Mouse (Mus musculus) cortical plate, adult 2 months (tissue): ENCODE data around the gene Tomm40. TPM values are rescaled to one million over a fixed set of nuclear protein-coding genes. Genes with fewer than 3 reads are reported as not detected.
"Not testable (repeated sequence)": the region's sequence is repeated elsewhere in the genome, so short reads cannot be mapped to it uniquely, and the experiment has no call there.

Source experiments
- H3K27ac ChIP-seq: fragments of 200-500 bp; 2 replicates; pipeline ENCODE4 v1.5.1; 2012; ENCODE audit warnings: low read length, control low read depth, inconsistent platforms; ENCODE audit not compliant: insufficient read depth
- H3K4me1 ChIP-seq: fragments of 200-500 bp; 2 replicates; pipeline ENCODE4 v1.6.1; 2011; ENCODE audit warnings: low read length; ENCODE audit not compliant: control insufficient read depth, insufficient read depth
- H3K4me3 ChIP-seq: fragments of 200-500 bp; 2 replicates; pipeline ENCODE4 v1.5.1; 2011; ENCODE audit warnings: mild to moderate bottlenecking, low read length, control low read depth; ENCODE audit not compliant: insufficient read depth
- CTCF ChIP-seq: fragments of 200-500 bp; IDR thresholded peaks from 2 replicates; pipeline ENCODE4 v1.5.1; 2011; ENCODE audit warnings: mild to moderate bottlenecking, control low read depth, low read length; ENCODE audit not compliant: insufficient read depth; ENCODE audit errors: extremely low read depth
- POLR2A ChIP-seq: fragments of 200-500 bp; IDR thresholded peaks from 2 replicates; pipeline ENCODE4 v1.6.1; 2011; ENCODE audit warnings: mild to moderate bottlenecking, low read length, control low read depth; ENCODE audit not compliant: insufficient read depth; ENCODE audit errors: extremely low read depth
- polyA plus RNA-seq: library from polyadenylated mRNA; depleted of rRNA; stranded (reverse); fragments of >200 nt; gene quantifications from 2 replicates; pipeline ENCODE4 v1.2.3, GENCODE M21; 2012

Tomm40 gene
- polyA plus RNA-seq, 1 experiment = 108 TPM

- Histone ChIP-seq H3K27ac (no peak within 1 kb of the TSS), H3K4me3 (no peak within 1 kb of the TSS), H3K4me1 (no peaks in the 10 kb centered on the region)
- TF ChIP-seq POLR2A (no peak), CTCF (no peak)
Observed at GRCm38 (mm10) chr7:19691873-19692865, 23.1 kb downstream of the Tomm40 start, which contains the start of gene Apoc1. Gene Apoc1, minus strand, starts transcription at chr7:19692660.

GRCm38 (mm10) chr7:19691434-19691833 is 23.8 kb downstream of the Tomm40 start:
- no peak overlapping the region for H3K27ac ChIP-seq
- no peak overlapping the region for H3K4me3 ChIP-seq
- TF ChIP-seq CTCF (no peak), POLR2A (no peak)
- H3K4me1 ChIP-seq = no peaks in the 10 kb centered on the region

- H3K4me3 ChIP-seq = no peak overlapping the region
- H3K4me1 ChIP-seq = no peaks in the 10 kb centered on the region
- no peak overlapping the region for H3K27ac ChIP-seq
- TF ChIP-seq POLR2A (no peak), CTCF (no peak)
Observed at GRCm38 (mm10) chr7:19690845-19691244, 24.4 kb downstream of the Tomm40 start.

- TF ChIP-seq CTCF = no peak
- TF ChIP-seq POLR2A = no peak
- Histone ChIP-seq H3K4me1 (no peaks in the 10 kb centered on the region), H3K4me3 (no peak overlapping the region), H3K27ac (no peak overlapping the region)
Observed at GRCm38 (mm10) chr7:19688611-19689010, 26.6 kb downstream of the Tomm40 start.

GRCm38 (mm10) chr7:19688101-19688500 is 27.1 kb downstream of the Tomm40 start:
- H3K27ac ChIP-seq = no peak overlapping the region
- TF ChIP-seq POLR2A = no peak
- no peak for TF ChIP-seq CTCF
- no peak overlapping the region for H3K4me3 ChIP-seq
- no peaks in the 10 kb centered on the region for H3K4me1 ChIP-seq

- not testable (repeated sequence) for H3K4me1 ChIP-seq, H3K27ac ChIP-seq, H3K4me3 ChIP-seq
Observed at GRCm38 (mm10) chr7:19686927-19687583, 28.2 kb downstream of the Tomm40 start.

- no peak overlapping the region for H3K27ac ChIP-seq
- no peak overlapping the region for H3K4me3 ChIP-seq
- no peak for TF ChIP-seq CTCF
- no peak for TF ChIP-seq POLR2A
- no peaks in the 10 kb centered on the region for H3K4me1 ChIP-seq
Observed at GRCm38 (mm10) chr7:19686521-19686920, 28.7 kb downstream of the Tomm40 start.

GRCm38 (mm10) chr7:19685374-19685773 is 29.9 kb downstream of the Tomm40 start:
- Histone ChIP-seq H3K4me3 (no peak overlapping the region), H3K27ac (no peak overlapping the region), H3K4me1 (no peaks in the 10 kb centered on the region)
- TF ChIP-seq POLR2A = no peak
- no peak for TF ChIP-seq CTCF

GRCm38 (mm10) chr7:19683771-19684201 is 31.5 kb downstream of the Tomm40 start:
- TF ChIP-seq POLR2A = no peak
- no peak for TF ChIP-seq CTCF

More at GRCm38 (mm10) chr7:19683771-19684201, 31.5 kb downstream of the Tomm40 start:
- Histone ChIP-seq H3K27ac (no peak overlapping the region), H3K4me3 (no peak overlapping the region), H3K4me1 (no peaks in the 10 kb centered on the region)
